Mouse (Mus musculus): ENCODE measurements around the gene Arrb2.

DNA sequence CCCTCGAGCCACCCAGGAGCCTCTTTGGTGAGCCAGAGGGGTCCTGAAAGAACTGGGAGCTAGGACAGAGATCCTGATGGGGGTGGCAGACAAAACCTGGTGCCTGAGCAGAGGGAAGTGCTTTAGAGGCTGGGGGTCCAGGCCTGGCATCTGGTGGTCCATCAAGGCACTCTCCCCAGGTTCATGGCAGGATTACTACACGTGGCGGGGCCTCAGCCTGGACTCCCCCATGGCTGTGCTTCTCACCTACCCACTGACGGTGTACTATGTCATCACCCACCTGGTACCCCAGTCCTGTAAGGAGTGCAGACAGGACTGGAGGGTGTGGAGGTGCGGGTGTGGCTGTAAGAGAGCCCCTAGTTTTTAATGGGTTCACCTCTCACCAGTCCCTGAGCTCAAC lies 31.5 kb downstream of the Arrb2 start:
- TF ChIP-seq CTCF (IDR thresholded peaks at IDR 0.05; ENCODE audit: low read depth, low read length) (no peak), POLR2A (IDR thresholded peaks at IDR 0.05; ENCODE audit: insufficient read depth, low read length) (no peak)

Data from ES-Bruce4 (cell line).